Mouse (Mus musculus) gastrocnemius, adult 2 months (tissue): ENCODE results near the gene Apbb2. TPM values are rescaled to one million over a fixed set of nuclear protein-coding genes. Genes with fewer than 3 reads are reported as not detected.

Experiments used
- DNase-seq: peaks from one replicate; pipeline ENCODE4 v3.0.0; 2022
- H3K27ac ChIP-seq: fragments of 200-600 bp; 2 replicates; pipeline ENCODE4 v1.8.1; 2022; ENCODE audit warnings: mild to moderate bottlenecking
- H3K4me3 ChIP-seq: fragments of 200-600 bp; 2 replicates; pipeline ENCODE4 v1.8.1; 2022; ENCODE audit warnings: mild to moderate bottlenecking, moderate library complexity
- CTCF ChIP-seq: fragments of 200-600 bp; IDR thresholded peaks from 2 replicates; pipeline ENCODE4 v1.8.1; 2022; ENCODE audit warnings: antibody characterized with exemption, mild to moderate bottlenecking, moderate library complexity
- intact Hi-C: fragments of 180-260 bp; cut with DNase I; formaldehyde crosslinking; loops from one replicate; pipeline ENCODE4 v1.15.1; 2025
- total RNA-seq, 2 experiments: library from RNA; stranded (reverse); gene quantifications; 2 replicates each; pipeline ENCODE4 v1.2.3; 2021

Apbb2 gene
- total RNA-seq, 2 experiments from 2014 or later = 35.9 to 43.2 TPM

DNA sequence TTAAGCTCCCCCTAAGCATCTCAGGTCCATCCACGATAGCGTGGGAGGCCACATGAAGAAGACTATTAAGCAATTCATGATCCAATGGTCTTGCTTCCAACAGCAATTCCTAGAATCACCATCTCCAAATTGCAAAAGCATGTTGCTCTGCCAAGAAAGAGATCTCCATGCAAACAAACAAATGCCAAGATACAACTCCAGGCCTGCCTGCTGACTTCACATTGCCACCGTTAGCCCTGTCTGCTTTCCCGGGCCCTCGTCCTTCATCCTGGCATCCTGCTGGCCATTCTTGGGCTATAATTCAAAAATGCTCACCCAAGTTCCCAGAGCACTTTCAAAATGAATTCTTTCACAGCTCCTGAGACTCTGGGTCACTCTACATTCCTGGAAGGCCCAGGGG, 5.6 kb downstream of the Apbb2 start:
- Histone ChIP-seq H3K27ac (peak overlapping the region; percentile 64), H3K4me3 (no peak overlapping the region)
- intact Hi-C loops = no loop called here
- TF ChIP-seq CTCF = no peak
- DNase-seq = no peak

- intact Hi-C loops = no loop called here
- DNase-seq = no peak
- TF ChIP-seq CTCF = no peak
- Histone ChIP-seq H3K27ac (peak overlapping the region; percentile 31; the same call in 1 of the 2 replicates), H3K4me3 (no peak overlapping the region)
These were observed 6.7 kb downstream of the Apbb2 start for GRCm38 (mm10) chr5:66611851-66612250.

DNA sequence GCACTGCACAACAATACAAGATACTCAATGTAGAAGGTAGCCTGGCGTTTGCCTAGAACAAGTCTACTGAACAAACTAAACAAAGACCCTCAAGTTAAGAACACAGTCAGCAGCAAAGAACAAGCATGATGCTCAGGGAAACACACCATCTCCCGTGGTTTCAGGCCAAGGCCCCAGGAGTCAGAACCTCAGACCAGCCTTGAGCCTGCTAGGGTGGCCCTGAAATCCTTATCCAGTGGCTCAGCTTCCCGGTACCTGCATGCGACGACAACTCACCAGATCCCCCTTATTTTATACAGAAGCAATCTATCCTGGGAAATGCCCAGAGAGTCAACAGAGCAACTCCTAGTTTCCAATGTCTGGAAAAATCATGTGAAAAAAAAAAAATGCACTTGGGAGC, 7.2 kb downstream of the Apbb2 start:
- no peak for DNase-seq
- peak overlapping the region; percentile 21; the same call in 1 of the 2 replicates for H3K27ac ChIP-seq
- intact Hi-C loops = no loop called here

DNA sequence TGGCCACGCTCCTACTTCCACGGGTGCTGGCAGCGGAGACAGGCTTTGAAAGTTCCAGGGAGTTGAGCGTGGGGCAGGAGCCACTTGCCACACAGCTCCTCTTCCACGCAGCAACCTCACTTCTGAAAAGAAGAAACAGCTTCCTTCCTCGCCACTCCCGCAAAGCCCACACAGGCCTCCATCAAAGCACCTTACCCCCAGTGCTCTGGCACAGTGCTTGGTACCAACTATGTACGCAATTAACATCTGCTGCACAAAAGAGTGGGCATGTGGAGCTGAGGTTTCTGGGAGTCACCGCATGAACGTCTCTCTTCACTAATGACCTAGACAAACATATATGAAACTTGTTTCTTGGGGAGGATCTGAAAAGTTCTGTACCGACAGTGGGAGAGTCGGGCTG, 8.3 kb downstream of the Apbb2 start:
- TF ChIP-seq CTCF = no peak
- H3K27ac ChIP-seq = peak overlapping the region; percentile 63
- H3K4me3 ChIP-seq = no peak overlapping the region
- DNase-seq = no peak
- intact Hi-C loops = no loop called here

More for the DNA sequence above, 7.2 kb downstream of the Apbb2 start:
- no peak overlapping the region for H3K4me3 ChIP-seq
- no peak for TF ChIP-seq CTCF

GRCm38 (mm10) chr5:66609306-66609705, 9.3 kb downstream of the Apbb2 start:
- H3K27ac ChIP-seq = peak overlapping the region; percentile 63
- H3K4me3 ChIP-seq = no peak overlapping the region
- no peak for DNase-seq
- intact Hi-C loops = no loop called here
- TF ChIP-seq CTCF = no peak

DNA sequence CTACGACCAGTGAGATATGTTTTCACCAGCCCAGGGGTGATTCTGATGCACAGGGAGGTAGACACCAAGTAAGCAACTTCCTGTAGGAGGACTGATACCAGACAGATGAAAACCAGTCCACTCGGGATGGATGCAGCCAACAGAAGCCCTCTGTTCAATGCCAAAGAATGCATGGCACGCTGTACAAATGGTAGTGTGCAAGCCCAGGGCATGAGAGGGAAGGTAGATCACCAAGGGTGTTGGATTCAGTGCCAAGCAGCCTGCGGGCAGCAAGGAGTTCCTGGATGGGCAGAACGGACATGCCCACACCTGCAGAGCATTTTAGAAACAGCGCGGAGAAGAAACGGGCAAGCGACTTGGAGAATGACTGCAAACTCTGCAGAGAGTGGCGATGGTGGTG, 10.8 kb downstream of the Apbb2 start:
- H3K27ac ChIP-seq = peak overlapping the region; percentile 21; the same call in 1 of the 2 replicates
- no peak for TF ChIP-seq CTCF
- DNase-seq = no peak
- intact Hi-C loops = no loop called here
- H3K4me3 ChIP-seq = no peak overlapping the region

DNA sequence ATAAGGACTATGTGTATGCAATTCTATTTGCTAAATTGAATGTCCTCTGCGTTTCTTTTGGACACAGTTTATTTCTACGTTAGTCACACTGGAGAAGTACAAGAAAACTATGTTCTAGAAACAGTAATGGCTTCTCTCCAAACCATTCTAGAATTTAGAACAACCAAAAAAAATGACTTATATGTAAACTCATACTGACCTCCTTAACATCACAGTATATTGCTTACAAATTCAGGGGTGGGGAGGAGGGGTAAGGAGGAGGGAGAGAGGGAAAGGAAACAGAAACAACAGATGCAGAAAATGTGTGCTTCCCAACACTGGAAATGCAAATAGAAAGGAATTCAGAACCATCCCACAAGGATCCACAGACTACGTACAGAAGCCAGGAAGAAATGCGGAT, 11.4 kb downstream of the Apbb2 start:
- TF ChIP-seq CTCF = no peak
- no peak for DNase-seq
- Histone ChIP-seq H3K27ac (peak overlapping the region; percentile 21), H3K4me3 (no peak overlapping the region)
- intact Hi-C loops = no loop called here

- DNase-seq = peak; percentile 26
- no peak overlapping the region for H3K4me3 ChIP-seq
- intact Hi-C loops = no loop called here
- peak overlapping the region; percentile 73; the same call in 1 of the 2 replicates for H3K27ac ChIP-seq
- TF ChIP-seq CTCF = no peak
These were observed 12.9 kb downstream of the Apbb2 start for GRCm38 (mm10) chr5:66605636-66606035.

DNA sequence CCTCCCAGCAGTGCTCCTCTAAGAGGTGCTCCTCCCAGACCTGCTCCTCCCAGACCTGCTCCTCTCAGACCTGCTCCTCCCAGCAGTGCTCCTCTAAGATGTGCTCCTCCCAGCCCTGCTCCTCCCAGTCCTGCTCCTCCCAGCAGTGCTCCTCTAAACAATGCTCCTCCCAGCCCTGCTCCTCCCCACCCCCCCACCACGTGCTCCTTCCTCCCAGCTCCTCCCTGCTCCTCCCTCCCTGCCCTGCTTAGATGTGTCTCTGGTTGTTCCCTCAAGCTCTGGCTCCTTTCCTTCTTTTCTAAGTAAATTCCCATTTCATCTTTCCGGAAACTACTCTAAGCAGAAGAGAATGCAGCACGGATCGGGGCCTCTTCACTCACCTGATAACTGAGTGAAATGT, 14.2 kb downstream of the Apbb2 start:
- TF ChIP-seq CTCF = no peak
- H3K4me3 ChIP-seq = no peak overlapping the region
- H3K27ac ChIP-seq = peak overlapping the region; percentile 73
- no peak for DNase-seq
- intact Hi-C loops = no loop called here

- no peak for DNase-seq
- intact Hi-C loops = no loop called here
These were observed 14.8 kb downstream of the Apbb2 start for GRCm38 (mm10) chr5:66603746-66604145.

GRCm38 (mm10) chr5:66603223-66603622, 15.4 kb downstream of the Apbb2 start:
- intact Hi-C loops = no loop called here
- no peak for TF ChIP-seq CTCF
- Histone ChIP-seq H3K27ac (peak overlapping the region; percentile 73), H3K4me3 (peak overlapping the region; percentile 63)
- peak; percentile 50 for DNase-seq

More at GRCm38 (mm10) chr5:66603746-66604145, 14.8 kb downstream of the Apbb2 start:
- Histone ChIP-seq H3K4me3 (peak overlapping the region; percentile 63), H3K27ac (peak overlapping the region; percentile 73)
- peak; percentile 17; the same call in 1 of the 2 replicates for TF ChIP-seq CTCF

DNA sequence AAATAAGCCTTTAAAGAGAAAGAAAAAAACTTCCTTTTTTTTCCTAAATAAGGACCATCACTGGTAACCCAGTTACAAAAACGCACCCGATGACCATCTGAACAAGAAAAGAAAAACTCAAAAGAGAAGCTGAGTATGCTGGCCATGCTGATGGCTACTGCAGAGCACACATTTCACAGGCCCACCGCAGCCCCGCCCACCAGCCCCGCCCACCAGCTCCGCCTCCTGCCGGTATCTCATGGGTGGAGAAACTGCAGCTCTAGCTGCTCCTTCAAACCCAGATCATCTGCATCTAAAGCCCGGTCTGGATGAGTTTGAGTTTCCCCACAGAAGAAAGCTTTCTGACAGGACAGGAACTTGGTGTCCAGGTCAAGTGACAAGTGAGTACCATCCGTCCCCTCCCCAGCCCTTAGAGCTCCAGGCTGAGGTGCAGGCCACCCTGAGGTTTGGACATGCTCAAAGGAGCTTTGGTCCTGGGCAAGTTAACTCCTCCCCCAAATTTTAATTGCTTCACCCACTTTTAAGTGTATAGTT, 16.2 kb downstream of the Apbb2 start:
- TF ChIP-seq CTCF = no peak
- DNase-seq = peak; percentile 47
- intact Hi-C loops = no loop called here
- peak overlapping the region; percentile 73 for H3K27ac ChIP-seq
- H3K4me3 ChIP-seq = peak overlapping the region; percentile 63

DNA sequence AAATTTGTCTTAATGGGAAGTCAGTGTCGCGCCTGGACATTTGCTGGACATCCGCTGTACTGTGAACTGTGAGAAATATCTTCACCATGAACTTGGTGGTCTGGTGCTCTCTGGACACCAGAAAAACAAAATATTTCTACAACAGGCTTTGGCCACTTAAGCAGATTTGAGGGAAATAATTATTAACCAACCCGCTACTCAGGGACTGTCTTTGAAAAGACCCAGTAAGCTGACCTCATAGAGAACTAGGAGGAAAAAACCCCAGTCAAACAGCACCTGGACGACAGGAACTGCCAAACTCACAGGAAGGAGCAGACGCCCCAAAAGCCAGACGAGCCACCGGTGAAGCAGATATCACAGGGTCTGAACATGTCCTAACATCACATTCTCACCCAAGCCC, 18.2 kb downstream of the Apbb2 start:
- intact Hi-C loops = no loop called here
- DNase-seq = no peak
- TF ChIP-seq CTCF = no peak
- Histone ChIP-seq H3K4me3 (no peak overlapping the region), H3K27ac (peak overlapping the region; percentile 31; the same call in 1 of the 2 replicates)

- intact Hi-C loops = no loop called here
- TF ChIP-seq CTCF = no peak
- Histone ChIP-seq H3K4me3 (no peak overlapping the region), H3K27ac (no peak overlapping the region)
- DNase-seq = no peak
These were observed 18.7 kb downstream of the Apbb2 start for GRCm38 (mm10) chr5:66599888-66600287.
